Mouse (Mus musculus) brain, embryonic 14.5 days (tissue): ENCODE results near the gene Mn1.

Source experiments
- CTCF ChIP-seq: fragments of 200-500 bp; IDR thresholded peaks from 2 replicates; pipeline ENCODE4 v1.5.1; 2012; ENCODE audit warnings: inconsistent platforms, mild to moderate bottlenecking, moderate library complexity, borderline replicate concordance; ENCODE audit not compliant: insufficient read depth, insufficient read length; ENCODE audit errors: extremely low read depth
- POLR2A ChIP-seq: fragments of 200-500 bp; IDR thresholded peaks from 2 replicates; pipeline ENCODE4 v1.6.1; 2012; ENCODE audit warnings: mild to moderate bottlenecking, inconsistent platforms, borderline replicate concordance; ENCODE audit not compliant: poor library complexity, insufficient read depth, insufficient read length, severe bottlenecking; ENCODE audit errors: extremely low read depth

- TF ChIP-seq POLR2A (no peak), CTCF (no peak)
Observed at GRCm38 (mm10) chr5:111506410-111506809, 89.2 kb downstream of the Mn1 start.
